Mouse (Mus musculus): ENCODE results near the gene Tmem147. TPM values are rescaled to one million over a fixed set of nuclear protein-coding genes. Genes with fewer than 3 reads are reported as not detected.

Tmem147 gene
- total RNA-seq, 1 experiment: 137 TPM

- TF ChIP-seq MAFK (IDR thresholded peaks at IDR 0.05; ENCODE audit: insufficient read depth, low read depth, low read length) (no peak), CHD2 (IDR thresholded peaks at IDR 0.05; ENCODE audit: low read depth, low read length) (no peak), HCFC1 (IDR thresholded peaks at IDR 0.05; ENCODE audit: borderline replicate concordance, insufficient read depth, low read length) (no peak), ZNF384 (IDR thresholded peaks at IDR 0.05; ENCODE audit: low read depth, low read length) (no peak), ZC3H11A (IDR thresholded peaks at IDR 0.05; ENCODE audit: borderline replicate concordance, low read depth, low read length) (no peak)
- in situ Hi-C loops (cut with MboI; ENCODE audit: low sequenced_read_pairs in 2 of 2, unreplicated experiment in 2 of 2): no loop called here
- no peak overlapping the region for H3K9ac ChIP-seq (ENCODE audit: insufficient read depth, low read depth, low read length, poor library complexity, severe bottlenecking)
- H3K9me3 ChIP-seq (ENCODE audit: control insufficient read depth, insufficient read depth, low read depth, low read length): no peaks in the 10 kb centered on the region
- no peak overlapping the region for H3K4me3 ChIP-seq (ENCODE audit: insufficient read depth in 1 of 2, low read depth in 1 of 2, low read length in 2 of 2, poor library complexity in 1 of 2, severe bottlenecking in 1 of 2)
- H3K27ac ChIP-seq (ENCODE audit: insufficient read depth, low read depth, low read length, poor library complexity, severe bottlenecking): no peak overlapping the region
- DNase-seq (ENCODE audit: low read depth, low spot score): no peak
- peaks cover 0 to 11% of the 10 kb centered on the region in 2 experiments; a peak in 1 of 4 replicates for H3K4me1 ChIP-seq (ENCODE audit: control insufficient read depth in 2 of 2, insufficient read depth in 2 of 2, low read length in 2 of 2, poor library complexity in 1 of 2)
- H3K36me3 ChIP-seq (ENCODE audit: control insufficient read depth, insufficient read depth, low read length, poor library complexity, severe bottlenecking): no peaks in the 10 kb centered on the region
Observed at GRCm38 (mm10) chr7:30761769-30762352, 32.5 kb upstream of the Tmem147 start.

GRCm38 (mm10) chr7:30758853-30759252 is 29.5 kb upstream of the Tmem147 start:
- DNase-seq (ENCODE audit: low read depth, low spot score): no peak
- Histone ChIP-seq H3K9me3 (ENCODE audit: control insufficient read depth, insufficient read depth, low read depth, low read length) (no peaks in the 10 kb centered on the region), H3K27ac (ENCODE audit: insufficient read depth, low read depth, low read length, poor library complexity, severe bottlenecking) (no peak overlapping the region), H3K4me1 (ENCODE audit: control insufficient read depth in 2 of 2, insufficient read depth in 2 of 2, low read length in 2 of 2, poor library complexity in 1 of 2) (peaks cover 0 to 7% of the 10 kb centered on the region in 2 experiments; a peak in 1 of 4 replicates), H3K4me3 (ENCODE audit: insufficient read depth in 1 of 2, low read depth in 1 of 2, low read length in 2 of 2, poor library complexity in 1 of 2, severe bottlenecking in 1 of 2) (no peak overlapping the region), H3K9ac (ENCODE audit: insufficient read depth, low read depth, low read length, poor library complexity, severe bottlenecking) (no peak overlapping the region), H3K36me3 (ENCODE audit: control insufficient read depth, insufficient read depth, low read length, poor library complexity, severe bottlenecking) (no peaks in the 10 kb centered on the region)
- no peak for TF ChIP-seq HCFC1 (IDR thresholded peaks at IDR 0.05; ENCODE audit: borderline replicate concordance, insufficient read depth, low read length)
- TF ChIP-seq ZC3H11A (IDR thresholded peaks at IDR 0.05; ENCODE audit: borderline replicate concordance, low read depth, low read length): no peak
- no peak for TF ChIP-seq MAFK (IDR thresholded peaks at IDR 0.05; ENCODE audit: insufficient read depth, low read depth, low read length)
- no peak for TF ChIP-seq CHD2 (IDR thresholded peaks at IDR 0.05; ENCODE audit: low read depth, low read length)
- TF ChIP-seq ZNF384 (IDR thresholded peaks at IDR 0.05; ENCODE audit: low read depth, low read length): no peak
- in situ Hi-C loops (cut with MboI; ENCODE audit: low sequenced_read_pairs in 2 of 2, unreplicated experiment in 2 of 2): no loop called here

- in situ Hi-C loops (cut with MboI; ENCODE audit: low sequenced_read_pairs in 2 of 2, unreplicated experiment in 2 of 2): no loop called here
- Histone ChIP-seq H3K36me3 (ENCODE audit: control insufficient read depth, insufficient read depth, low read length, poor library complexity, severe bottlenecking) (no peaks in the 10 kb centered on the region), H3K4me3 (ENCODE audit: insufficient read depth in 1 of 2, low read depth in 1 of 2, low read length in 2 of 2, poor library complexity in 1 of 2, severe bottlenecking in 1 of 2) (no peak overlapping the region), H3K27ac (ENCODE audit: insufficient read depth, low read depth, low read length, poor library complexity, severe bottlenecking) (no peak overlapping the region), H3K9me3 (ENCODE audit: control insufficient read depth, insufficient read depth, low read depth, low read length) (no peaks in the 10 kb centered on the region), H3K9ac (ENCODE audit: insufficient read depth, low read depth, low read length, poor library complexity, severe bottlenecking) (no peak overlapping the region), H3K4me1 (ENCODE audit: control insufficient read depth in 2 of 2, insufficient read depth in 2 of 2, low read length in 2 of 2, poor library complexity in 1 of 2) (peaks cover 0 to 6% of the 10 kb centered on the region in 2 experiments; a peak in 1 of 4 replicates)
- DNase-seq (ENCODE audit: low read depth, low spot score): no peak
- no peak for TF ChIP-seq CHD2 (IDR thresholded peaks at IDR 0.05; ENCODE audit: low read depth, low read length)
- no peak for TF ChIP-seq MAFK (IDR thresholded peaks at IDR 0.05; ENCODE audit: insufficient read depth, low read depth, low read length)
- TF ChIP-seq ZC3H11A (IDR thresholded peaks at IDR 0.05; ENCODE audit: borderline replicate concordance, low read depth, low read length): no peak
- no peak for TF ChIP-seq HCFC1 (IDR thresholded peaks at IDR 0.05; ENCODE audit: borderline replicate concordance, insufficient read depth, low read length)
- TF ChIP-seq ZNF384 (IDR thresholded peaks at IDR 0.05; ENCODE audit: low read depth, low read length): no peak
Observed at GRCm38 (mm10) chr7:30757001-30757400, 27.7 kb upstream of the Tmem147 start.

GRCm38 (mm10) chr7:30751086-30751669 is 21.8 kb upstream of the Tmem147 start, which contains the start of gene Sbsn:
Sbsn (plus strand) TSS chr7:30751471.
- in situ Hi-C loops (cut with MboI; ENCODE audit: low sequenced_read_pairs in 2 of 2, unreplicated experiment in 2 of 2): no loop called here
- no peak within 1 kb of the TSS for H3K9ac ChIP-seq (ENCODE audit: insufficient read depth, low read depth, low read length, poor library complexity, severe bottlenecking)
- H3K9me3 ChIP-seq (ENCODE audit: control insufficient read depth, insufficient read depth, low read depth, low read length): no peaks in the 10 kb centered on the region
- no peaks in the 10 kb centered on the region for H3K36me3 ChIP-seq (ENCODE audit: control insufficient read depth, insufficient read depth, low read length, poor library complexity, severe bottlenecking)
- H3K4me3 ChIP-seq (ENCODE audit: insufficient read depth in 1 of 2, low read depth in 1 of 2, low read length in 2 of 2, poor library complexity in 1 of 2, severe bottlenecking in 1 of 2): no peak within 1 kb of the TSS
- TF ChIP-seq ZNF384 (IDR thresholded peaks at IDR 0.05; ENCODE audit: low read depth, low read length): no peak
- TF ChIP-seq ZC3H11A (IDR thresholded peaks at IDR 0.05; ENCODE audit: borderline replicate concordance, low read depth, low read length): no peak
- TF ChIP-seq MAFK (IDR thresholded peaks at IDR 0.05; ENCODE audit: insufficient read depth, low read depth, low read length): no peak
- H3K27ac ChIP-seq (ENCODE audit: insufficient read depth, low read depth, low read length, poor library complexity, severe bottlenecking): no peak within 1 kb of the TSS
- H3K4me1 ChIP-seq (ENCODE audit: control insufficient read depth in 2 of 2, insufficient read depth in 2 of 2, low read length in 2 of 2, poor library complexity in 1 of 2): peaks cover 2 to 12% of the 10 kb centered on the region in 2 experiments; a peak in 2 of 4 replicates
- no peak for DNase-seq (ENCODE audit: low read depth, low spot score)
